Mouse (Mus musculus) small intestine, adult 2 months (tissue): ENCODE measurements around the gene Apol7b.

Experiments
- CTCF ChIP-seq: fragments of 200-500 bp; IDR thresholded peaks from 2 replicates; pipeline ENCODE4 v1.5.1; 2012; ENCODE audit warnings: low read depth, mild to moderate bottlenecking, control low read depth, inconsistent platforms, low read length, moderate library complexity, mixed read lengths; ENCODE audit not compliant: insufficient replicate concordance, insufficient read length; ENCODE audit errors: extremely low read depth
- POLR2A ChIP-seq: fragments of 200-500 bp; IDR thresholded peaks from 2 replicates; pipeline ENCODE4 v1.6.1; 2012; ENCODE audit warnings: low read depth, mild to moderate bottlenecking, control low read depth, inconsistent platforms, low read length, moderate library complexity

GRCm38 (mm10) chr15:77399027-77399426, 48.3 kb downstream of the Apol7b start, which contains the start of gene Apol7a:
- TF ChIP-seq CTCF, result peak; percentile 60; the same call in 1 of the 2 replicates
- TF ChIP-seq POLR2A, result peak; percentile 43; the same call in 1 of the 2 replicates
